Mouse (Mus musculus): ENCODE data around the gene Tcp10b. TPM values are rescaled to one million over a fixed set of nuclear protein-coding genes. Genes with fewer than 3 reads are reported as not detected.

The Tcp10b gene
- total RNA-seq, 2 experiments from 2014 or later = 0.73 to 1.0 TPM

Other genes starting within 250 kb of the Tcp10b start
- gene Mas1, start 193.0 kb upstream of the Tcp10b start, total RNA-seq (2021) = not detected
- gene Mrgprh, start 185.1 kb upstream of the Tcp10b start, total RNA-seq (2021) = under 1 TPM; 0.17 to 0.20 TPM
- 1 to 10 TPM; 1.9 to 3.2 TPM for gene Pnldc1, start 150.9 kb upstream of the Tcp10b start, total RNA-seq (2021)
- gene Tcp1, start 145.4 kb upstream of the Tcp10b start, total RNA-seq (2021) = 100 to 1,000 TPM; 218 to 271 TPM
- 10 to 100 TPM; 68.6 to 71.4 TPM for gene Mrpl18, start 144.8 kb upstream of the Tcp10b start, total RNA-seq (2021)
- gene Acat3, start 120.5 kb upstream of the Tcp10b start, total RNA-seq (2021) = 1 to 10 TPM; 1.9 to 2.5 TPM
- gene Acat2, start 100.4 kb upstream of the Tcp10b start, total RNA-seq (2021) = 100 to 1,000 TPM in 1 of 2 experiments, 10 to 100 TPM in 1; 95.1 to 133 TPM
- gene Wtap, start 66.9 kb upstream of the Tcp10b start, total RNA-seq (2021) = 10 to 100 TPM; 59.6 to 61.9 TPM
- gene Sod2, start 54.3 kb upstream of the Tcp10b start, total RNA-seq (2021) = 100 to 1,000 TPM; 383 to 457 TPM
- under 1 TPM in 1 of 2 experiments, not detected in 1; 0.73 TPM for gene Gpr31b, start 8.8 kb upstream of the Tcp10b start, total RNA-seq (2021)
- under 1 TPM in 1 of 2 experiments, not detected in 1; 0.76 TPM for gene Unc93a, start 70.7 kb downstream of the Tcp10b start, total RNA-seq (2021)
- gene Smok2a, start 160.1 kb downstream of the Tcp10b start, total RNA-seq (2021) = not detected
- not detected for gene Smok2b, start 169.2 kb downstream of the Tcp10b start, total RNA-seq (2021)

Data from adrenal gland, postnatal 36 days (tissue).